Mouse (Mus musculus) kidney, postnatal 10 days (tissue): ENCODE data around the gene Ppp6c.
A peak's percentile ranks its signal among the peaks of the same experiment; 100 is the strongest.
"Not testable (repeated sequence)": the region's sequence is repeated elsewhere in the genome, so short reads cannot be mapped to it uniquely, and the experiment has no call there.

ENCODE experiments used
- DNase-seq: peaks from one replicate; pipeline ENCODE4 v3.0.0; 2021; ENCODE audit warnings: mixed read lengths

The Ppp6c gene

GRCm38 (mm10) chr2:39226019-39226640 is at the start of gene Ppp6c:
TSS of gene Ppp6c (minus strand) at chr2:39226451.
- DNase-seq, result peak; percentile 96

GRCm38 (mm10) chr2:39268357-39268756 is 42.1 kb upstream of the Ppp6c start:
- peak; percentile 21 for DNase-seq

DNA sequence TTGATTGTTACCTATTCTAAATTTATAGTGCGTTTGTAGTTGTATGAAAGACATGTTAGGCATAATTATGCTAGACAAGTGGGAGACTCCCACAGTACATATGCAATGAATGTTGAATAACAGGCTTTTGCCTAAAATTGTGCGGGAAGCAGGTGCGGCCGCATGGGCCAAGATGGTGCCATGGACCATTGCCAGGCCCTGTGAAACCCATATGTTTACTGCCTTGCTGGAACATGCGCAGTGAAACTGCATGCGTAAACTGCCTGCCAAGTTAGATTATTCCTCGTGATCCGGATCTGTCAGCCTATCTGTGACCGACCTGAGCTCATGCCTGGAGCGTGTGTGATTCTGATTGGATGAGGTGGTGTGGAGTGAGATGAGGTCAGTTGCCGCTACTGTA is 26.0 kb upstream of the Ppp6c start:
- not testable (repeated sequence) for DNase-seq

DNA sequence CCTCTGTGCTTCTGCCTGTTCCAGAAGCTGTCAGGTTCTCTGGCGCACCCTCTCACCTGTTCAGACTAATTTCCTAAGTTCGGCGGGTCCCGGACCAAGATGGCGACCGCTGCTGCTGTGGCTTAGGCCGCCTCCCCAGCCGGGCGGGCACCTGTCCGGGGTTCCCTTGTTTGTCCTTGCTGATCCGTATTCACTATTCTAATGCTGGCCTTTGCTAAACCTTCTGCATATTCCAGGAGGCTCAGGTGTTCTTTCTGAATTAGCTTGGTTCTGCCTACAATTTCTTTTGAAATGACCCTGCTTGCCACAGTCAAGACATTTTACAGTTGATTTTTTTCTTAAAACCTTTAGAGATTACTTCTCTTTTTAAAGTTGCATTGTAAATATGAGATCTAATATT is 20.6 kb upstream of the Ppp6c start:
- not testable (repeated sequence) for DNase-seq

GRCm38 (mm10) chr2:39226731-39227130 is 480 bp upstream of the Ppp6c start:
- no peak for DNase-seq

- DNase-seq, result peak; percentile 41
Observed at GRCm38 (mm10) chr2:39225331-39226018, 776 bp downstream of the Ppp6c start.

DNA sequence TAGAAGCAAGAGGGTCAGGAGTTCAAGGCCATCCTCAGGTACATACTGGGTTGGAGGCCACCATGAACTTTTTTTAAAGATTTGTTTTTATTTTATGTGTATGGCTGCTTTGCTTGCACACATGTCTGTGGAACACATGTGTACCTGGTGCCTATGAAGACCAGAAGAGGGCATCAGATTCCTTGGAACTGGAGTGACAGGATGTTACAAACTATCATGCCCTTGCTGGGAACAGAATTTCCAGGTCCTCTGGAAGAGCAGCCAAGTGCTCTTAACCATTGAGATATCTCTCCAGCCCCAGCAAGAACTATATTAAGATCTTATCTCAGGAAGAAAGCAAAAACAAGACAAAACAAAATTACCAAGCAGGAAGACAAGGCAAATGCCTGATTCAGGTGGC is 1.6 kb downstream of the Ppp6c start:
- DNase-seq, result no peak

DNA sequence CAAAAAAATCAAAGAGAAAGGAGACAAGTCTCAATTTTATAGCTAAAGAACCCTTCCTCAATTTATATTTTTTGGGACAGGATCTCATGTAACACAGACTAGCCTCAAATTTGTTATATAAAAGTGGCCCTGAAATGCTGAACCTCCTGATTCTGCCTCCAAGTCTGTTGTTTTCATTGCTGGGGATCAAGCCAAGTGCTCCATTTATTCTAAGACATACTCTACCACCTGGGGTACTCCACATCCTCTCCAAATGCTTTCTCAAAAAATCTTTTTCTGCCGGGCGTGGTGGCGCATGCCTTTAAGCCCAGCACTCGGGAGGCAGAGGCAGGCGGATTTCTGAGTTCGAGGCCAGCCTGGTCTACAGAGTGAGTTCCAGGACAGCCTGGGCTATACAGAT is 6.2 kb downstream of the Ppp6c start:
- no peak for DNase-seq

- DNase-seq, result no peak
Observed at GRCm38 (mm10) chr2:39219034-39219433, 7.2 kb downstream of the Ppp6c start.

DNA sequence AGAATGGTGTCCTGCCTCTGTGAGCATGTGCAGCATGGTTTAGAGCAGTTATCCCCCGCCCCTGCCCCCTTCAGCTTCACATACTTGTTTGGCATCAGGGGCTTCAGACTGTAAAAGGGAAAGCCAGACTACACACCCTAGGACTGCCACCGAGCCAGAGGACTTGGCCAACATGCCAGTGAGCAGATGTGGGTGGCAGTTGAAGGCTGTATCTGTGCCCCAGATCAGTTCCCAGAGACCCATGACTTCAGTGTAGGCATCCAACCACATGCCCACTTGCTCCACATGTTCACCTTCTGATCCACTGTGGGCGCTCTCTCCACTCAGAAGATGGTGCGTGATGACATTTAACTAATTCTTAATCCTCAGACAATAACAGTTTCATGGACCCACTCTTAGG is 9.1 kb downstream of the Ppp6c start:
- DNase-seq, result no peak

- DNase-seq, result no peak
Observed at GRCm38 (mm10) chr2:39210738-39211137, 15.5 kb downstream of the Ppp6c start.

GRCm38 (mm10) chr2:39203359-39203758 is 22.9 kb downstream of the Ppp6c start:
- DNase-seq, result no peak

- no peak for DNase-seq
Observed at GRCm38 (mm10) chr2:39194809-39195208, 31.4 kb downstream of the Ppp6c start.

- DNase-seq, result peak; percentile 98
Observed at GRCm38 (mm10) chr2:39190561-39191056, 35.6 kb downstream of the Ppp6c start, which contains the start of gene Scai. TSS of gene Scai (minus strand) at chr2:39190734.

DNA sequence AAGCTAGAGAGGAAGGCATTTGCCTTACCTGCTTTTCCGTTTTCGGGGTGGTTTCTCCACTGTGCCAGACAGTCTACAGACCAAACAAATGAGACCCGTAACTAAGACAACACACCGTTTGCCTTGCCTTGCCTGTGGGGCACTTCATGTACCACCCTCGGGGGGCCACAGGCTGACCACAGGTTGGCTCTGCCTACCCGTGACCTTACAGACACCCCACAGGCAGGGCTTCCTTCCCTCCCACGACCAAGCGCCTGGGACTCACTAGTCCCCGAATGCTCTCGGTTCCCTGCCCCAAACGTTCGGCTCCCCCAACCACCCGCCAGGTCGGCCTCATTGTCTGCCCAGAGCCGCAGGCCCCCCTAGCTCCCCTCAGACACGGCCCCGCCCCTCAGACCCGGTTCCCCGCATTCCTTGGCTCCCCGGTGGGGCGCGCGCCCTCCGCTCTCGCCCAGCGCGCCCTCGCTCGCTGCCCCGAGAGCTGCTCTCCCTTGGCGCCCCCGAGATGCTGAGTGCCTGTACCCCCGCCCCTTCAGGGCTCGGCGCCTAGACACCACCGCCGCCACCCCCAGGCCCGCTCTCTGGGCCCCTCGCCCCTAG is 36.2 kb downstream of the Ppp6c start:
- DNase-seq, result no peak

GRCm38 (mm10) chr2:39185942-39186341 is 40.3 kb downstream of the Ppp6c start:
- DNase-seq, result no peak

GRCm38 (mm10) chr2:39183587-39183986 is 42.7 kb downstream of the Ppp6c start:
- no peak for DNase-seq

DNA sequence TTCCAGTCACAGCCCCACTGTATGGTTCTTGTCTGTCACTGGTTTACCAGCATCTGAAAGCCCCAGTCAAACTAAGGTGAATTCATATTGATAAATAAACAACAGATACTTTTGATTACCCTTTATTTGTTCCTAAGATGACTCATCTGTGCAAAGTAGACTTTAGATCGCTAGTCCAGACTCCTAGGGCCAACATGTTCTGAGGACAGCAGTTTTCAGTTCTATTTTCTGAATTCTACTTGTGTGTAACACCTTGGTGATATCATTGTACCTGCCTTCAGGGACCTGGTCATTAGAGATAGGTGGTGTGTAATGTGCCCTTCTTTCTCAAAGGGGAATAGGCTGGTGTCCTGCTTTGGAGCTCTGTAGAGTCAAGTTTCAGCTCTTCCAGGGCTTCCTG is 65.3 kb downstream of the Ppp6c start:
- DNase-seq, result no peak

DNA sequence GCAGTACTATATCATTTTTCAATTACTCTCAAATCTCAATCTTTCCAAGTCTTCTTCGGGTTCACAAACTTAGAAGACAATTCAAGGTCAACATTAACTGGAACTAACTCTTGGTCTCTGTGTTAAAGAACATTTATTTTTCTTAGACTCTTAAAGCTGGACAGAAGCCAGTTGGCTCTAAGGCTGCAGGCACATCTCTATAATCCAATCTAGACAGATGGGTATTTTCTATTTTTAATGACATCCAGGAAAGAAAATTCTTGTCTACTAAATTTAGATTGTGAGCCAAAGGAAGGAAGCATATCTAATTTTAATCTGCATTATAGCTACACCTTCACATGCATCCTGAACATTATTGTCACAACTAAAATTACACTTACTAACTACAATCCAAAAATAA is 68.3 kb downstream of the Ppp6c start:
- DNase-seq, result peak; percentile 13

DNA sequence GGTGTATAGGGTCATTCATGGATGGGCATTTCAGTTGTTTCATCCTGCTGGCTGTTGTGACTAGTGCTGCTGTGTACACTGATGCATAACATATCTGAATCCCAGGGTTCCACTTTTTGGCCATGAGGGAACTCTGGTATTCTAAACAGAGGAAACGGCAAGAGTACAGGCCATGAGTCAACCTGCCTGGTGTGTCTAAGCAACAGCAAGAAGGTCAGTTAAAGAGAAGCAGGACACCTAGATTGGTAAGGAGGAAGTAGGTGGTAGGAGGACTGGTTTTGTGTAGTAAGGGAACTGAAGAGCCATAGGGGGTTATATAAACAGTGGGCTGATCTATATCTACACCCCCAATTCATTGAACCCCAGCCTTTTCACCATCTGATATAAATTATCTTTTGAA is 69.4 kb downstream of the Ppp6c start:
- DNase-seq, result no peak

- DNase-seq, result no peak
Observed at GRCm38 (mm10) chr2:39150943-39151342, 75.3 kb downstream of the Ppp6c start.

- no peak for DNase-seq
Observed at GRCm38 (mm10) chr2:39148075-39148474, 78.2 kb downstream of the Ppp6c start.

DNA sequence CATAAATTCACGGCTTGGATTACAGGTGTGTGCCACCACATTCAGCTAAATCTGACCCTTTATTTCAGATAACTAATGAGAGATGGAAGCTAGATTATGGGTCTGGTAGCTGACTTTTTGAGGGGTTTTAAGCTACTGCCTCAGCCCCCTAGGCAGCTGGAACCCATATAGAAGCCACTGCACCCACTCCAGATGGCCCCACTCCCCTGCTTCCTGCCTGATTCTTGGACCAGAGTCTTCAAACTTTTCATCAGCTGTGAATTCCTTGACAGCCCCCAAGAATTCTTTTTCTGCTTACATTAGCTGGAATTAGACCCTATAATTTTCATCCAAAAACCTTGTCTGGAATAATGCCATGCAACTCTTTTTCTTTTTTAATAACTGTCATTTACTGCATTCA is 79.8 kb downstream of the Ppp6c start:
- peak; percentile 11 for DNase-seq
